19 mouse cellular contexts compared by ENCODE assay signal in genomic region chr17:5197083-5197482, GRCm38 (mm10).
DNase-seq lines count a peak whose midpoint lies in the region; ATAC-seq and TF ChIP-seq lines count a peak whose summit lies in the region.
"Had no signal": no experiment of that assay in that cellular context is flagged by ENCODE, and none has a peak within 500 bp of the region (broad histone marks: within the 10 kb centered on the region; RNA-seq: fewer than 3 reads in every experiment).

No protein-coding gene starts in this region.

- peaks cover 26% of the 10 kb centered on the region for H3K4me1 ChIP-seq in limb, embryonic 14.5 days (ENCODE audit: control insufficient read depth, insufficient read depth, low read length)
- peaks cover 13% of the 10 kb centered on the region; the same call in 1 of the 2 replicates for H3K4me1 ChIP-seq in limb, embryonic 10.5 days
- H3K4me1 ChIP-seq in lung, postnatal 0 days (ENCODE audit: insufficient read depth, low read depth, low read length) = peaks cover 7% of the 10 kb centered on the region
- peaks cover 20% of the 10 kb centered on the region; the same call in 1 of the 2 replicates for H3K4me1 ChIP-seq in stomach, embryonic 15.5 days

- intact Hi-C loops in left cerebral cortex, postnatal 36 days (cut with DNase I) = no loop called here

- 36% methylated on average over 2 of the region's 2 CpGs for WGBS in limb, embryonic 14.5 days
- WGBS in limb, embryonic 10.5 days = 94% methylated on average over 2 of the region's 2 CpGs
- WGBS in lung, postnatal 0 days = 73% methylated on average over 2 of the region's 2 CpGs
- 85% methylated on average over 2 of the region's 2 CpGs for WGBS in stomach, embryonic 15.5 days

- H3K36me3 ChIP-seq in limb, embryonic 14.5 days (ENCODE audit: control insufficient read depth, insufficient read depth, low read length) = no peaks in the 10 kb centered on the region
- H3K36me3 ChIP-seq in limb, embryonic 10.5 days = no peaks in the 10 kb centered on the region
- no peaks in the 10 kb centered on the region for H3K36me3 ChIP-seq in lung, postnatal 0 days (ENCODE audit: insufficient read depth, low read length)
- no peaks in the 10 kb centered on the region for H3K36me3 ChIP-seq in stomach, embryonic 15.5 days
- H3K36me3 ChIP-seq: embryonic facial prominence, embryonic 13.5 days; forebrain, embryonic 12.5 days; heart, embryonic 12.5 days; hindbrain, embryonic 10.5 days had no signal

- 0 out of 2 replicates have a peak, but pooled peaks have one; percentile 34 for ATAC-seq in limb, embryonic 14.5 days (ENCODE audit: low FRiP score, low read depth)
- no peak for ATAC-seq in lung, postnatal 0 days
- no peak for ATAC-seq in stomach, embryonic 15.5 days (ENCODE audit: insufficient read depth, low FRiP score, low read depth)
- ATAC-seq: forebrain, embryonic 16.5 days had no signal

- H3K27ac ChIP-seq in limb, embryonic 14.5 days (replicated peaks; ENCODE audit: low read depth, low read length) = no peak overlapping the region
- no peak overlapping the region for H3K27ac ChIP-seq in limb, embryonic 10.5 days
- H3K27ac ChIP-seq in lung, postnatal 0 days (ENCODE audit: low read length) = peak overlapping the region; percentile 43; the same call in 1 of the 2 replicates
- peak overlapping the region; percentile 83 for H3K27ac ChIP-seq in stomach, embryonic 15.5 days
- H3K27ac ChIP-seq: embryonic facial prominence, embryonic 13.5 days; forebrain, embryonic 12.5 days; hindbrain, embryonic 10.5 days; hindbrain, embryonic 14.5 days had no signal

- TF ChIP-seq POLR2A in limb, embryonic 14.5 days (IDR thresholded peaks at IDR 0.05; ENCODE audit: borderline replicate concordance, extremely low read depth, insufficient read depth, insufficient read length) = no peak

- H3K4me2 ChIP-seq in limb, embryonic 14.5 days (replicated peaks; ENCODE audit: low read depth, low read length, severe bottlenecking) = no peak overlapping the region
- no peak overlapping the region for H3K4me2 ChIP-seq in lung, postnatal 0 days (replicated peaks; ENCODE audit: low read depth, low read length)
- no peak overlapping the region for H3K4me2 ChIP-seq in stomach, embryonic 15.5 days
- H3K4me2 ChIP-seq: embryonic facial prominence, embryonic 13.5 days; forebrain, embryonic 12.5 days; heart, embryonic 12.5 days; hindbrain, embryonic 14.5 days had no signal

- DNase-seq in limb, embryonic 14.5 days (ENCODE audit: low spot score) = no peak
- no peak for DNase-seq in limb, embryonic 10.5 days (ENCODE audit: low spot score)
- no peak for DNase-seq in lung, postnatal 0 days (ENCODE audit: low spot score)
- DNase-seq in lung, postnatal 25 days (ENCODE audit: low spot score) = no peak
- DNase-seq in layer of hippocampus, adult 8-10 months (ENCODE audit: low spot score in 2 of 2) = no peak
- no peak for DNase-seq in left cerebral cortex, postnatal 36 days (ENCODE audit: low spot score in 2 of 2)
- DNase-seq: adrenal gland, adult 8-10 months; cerebellum, adult 18-20 months; cerebellum, adult 9-11 months; cerebellum, postnatal 36 days; gastrocnemius, postnatal 10 days had no signal

- no peak overlapping the region for H3K4me3 ChIP-seq in limb, embryonic 14.5 days (replicated peaks; ENCODE audit: low read length)
- H3K4me3 ChIP-seq in limb, embryonic 10.5 days = no peak overlapping the region
- no peak overlapping the region for H3K4me3 ChIP-seq in lung, postnatal 0 days (ENCODE audit: low read depth, low read length)
- H3K4me3 ChIP-seq in stomach, embryonic 15.5 days (replicated peaks) = no peak overlapping the region
- H3K4me3 ChIP-seq: embryonic facial prominence, embryonic 13.5 days; forebrain, embryonic 12.5 days; heart, embryonic 12.5 days; hindbrain, embryonic 10.5 days had no signal

- no peaks in the 10 kb centered on the region for H3K9me3 ChIP-seq in limb, embryonic 14.5 days (ENCODE audit: control insufficient read depth, low read length)
- H3K9me3 ChIP-seq in limb, embryonic 10.5 days (replicated peaks) = no peaks in the 10 kb centered on the region
- no peaks in the 10 kb centered on the region for H3K9me3 ChIP-seq in lung, postnatal 0 days (ENCODE audit: low read length)
- no peaks in the 10 kb centered on the region for H3K9me3 ChIP-seq in stomach, embryonic 15.5 days
- H3K9me3 ChIP-seq: embryonic facial prominence, embryonic 13.5 days; forebrain, embryonic 12.5 days; heart, embryonic 12.5 days; hindbrain, embryonic 10.5 days had no signal

- no peak for TF ChIP-seq CTCF in lung, postnatal 0 days (IDR thresholded peaks at IDR 0.05)

- no peak overlapping the region for H3K9ac ChIP-seq in limb, embryonic 14.5 days (ENCODE audit: low read depth, low read length, severe bottlenecking)
- H3K9ac ChIP-seq in lung, postnatal 0 days (replicated peaks; ENCODE audit: low read depth) = no peak overlapping the region
- no peak overlapping the region for H3K9ac ChIP-seq in stomach, embryonic 15.5 days
- H3K9ac ChIP-seq: embryonic facial prominence, embryonic 13.5 days; forebrain, embryonic 12.5 days; heart, embryonic 12.5 days; hindbrain, embryonic 14.5 days had no signal

- H3K27me3 ChIP-seq in limb, embryonic 14.5 days (ENCODE audit: control insufficient read depth, insufficient read depth, low read length) = no peaks in the 10 kb centered on the region
- H3K27me3 ChIP-seq in limb, embryonic 10.5 days (ENCODE audit: low read depth, poor library complexity, severe bottlenecking) = no peaks in the 10 kb centered on the region
- H3K27me3 ChIP-seq in lung, postnatal 0 days (replicated peaks; ENCODE audit: insufficient read depth, low read length) = no peaks in the 10 kb centered on the region
- no peaks in the 10 kb centered on the region for H3K27me3 ChIP-seq in stomach, embryonic 15.5 days (replicated peaks)
- H3K27me3 ChIP-seq: CH12.LX; embryonic facial prominence, embryonic 13.5 days; forebrain, embryonic 12.5 days; heart, embryonic 12.5 days had no signal

- TF ChIP-seq EP300 in lung, postnatal 0 days (IDR thresholded peaks at IDR 0.05) = no peak

Comparison
In these comparisons a context has a peak if more than half of its experiments do, and no peak if none do; other contexts are left out.
1. H3K27ac ChIP-seq: peak in lung, postnatal 0 days (single experiment) and stomach, embryonic 15.5 days (single experiment); none in limb, embryonic 14.5 days (single experiment) and limb, embryonic 10.5 days (single experiment).